Mouse (Mus musculus) forebrain, embryonic 12.5 days (tissue): ENCODE measurements around the gene Tmem251. TPM values are rescaled to one million over a fixed set of nuclear protein-coding genes. Genes with fewer than 3 reads are reported as not detected.
A peak's percentile ranks its signal among the peaks of the same experiment; 100 is the strongest.

Experiments used
- ATAC-seq: fragments of 200-750 bp; cut with Nextera tagmentation; 2 replicates; pipeline ENCODE4 v1.8.0; 2017; ENCODE audit warnings: moderate TSS enrichment; ENCODE audit not compliant: low FRiP score
- H3K27ac ChIP-seq: fragments of 300-500 bp; sonication (generic); 2 replicates; pipeline ENCODE4 v1.5.1; 2016; ENCODE audit warnings: mild to moderate bottlenecking
- H3K27me3 ChIP-seq: fragments of 300-500 bp; sonication (generic); 2 replicates; pipeline ENCODE4 v1.6.1; 2016; ENCODE audit warnings: mild to moderate bottlenecking
- H3K36me3 ChIP-seq: fragments of 300-500 bp; sonication (generic); replicated peaks from 2 replicates; pipeline ENCODE4 v1.6.1; 2016; ENCODE audit warnings: mild to moderate bottlenecking
- H3K4me1 ChIP-seq: fragments of 300-500 bp; sonication (generic); 2 replicates; pipeline ENCODE4 v1.6.1; 2016
- H3K4me2 ChIP-seq: fragments of 300-500 bp; sonication (generic); 2 replicates; pipeline ENCODE4 v1.6.1; 2016; ENCODE audit warnings: mild to moderate bottlenecking, moderate library complexity
- H3K4me3 ChIP-seq: fragments of 300-500 bp; sonication (generic); replicated peaks from 2 replicates; pipeline ENCODE4 v1.5.1; 2016; ENCODE audit warnings: mild to moderate bottlenecking
- H3K9ac ChIP-seq: fragments of 300-500 bp; sonication (generic); 2 replicates; pipeline ENCODE4 v1.6.1; 2016; ENCODE audit warnings: mild to moderate bottlenecking
- H3K9me3 ChIP-seq: fragments of 300-500 bp; sonication (generic); 2 replicates; pipeline ENCODE4 v1.6.1; 2016
- WGBS: fragments of 180-500 bp; shearing (Covaris S2); methylation state at CpG from one replicate; pipeline ENCODE4 v1.1.7; 2016; 5-methylcytosine and 5-hydroxymethylcytosine counted together
- polyA plus RNA-seq: library from polyadenylated mRNA; unstranded; fragments of >200 nt; fragmentation: Nextera tagmentation; extraction: Ambion mirVana; gene quantifications from 2 replicates; pipeline ENCODE4 v1.2.1, GENCODE M21; 2016

Tmem251 gene
- polyA plus RNA-seq, 1 experiment from 2014 or later, result 12.0 TPM

DNA sequence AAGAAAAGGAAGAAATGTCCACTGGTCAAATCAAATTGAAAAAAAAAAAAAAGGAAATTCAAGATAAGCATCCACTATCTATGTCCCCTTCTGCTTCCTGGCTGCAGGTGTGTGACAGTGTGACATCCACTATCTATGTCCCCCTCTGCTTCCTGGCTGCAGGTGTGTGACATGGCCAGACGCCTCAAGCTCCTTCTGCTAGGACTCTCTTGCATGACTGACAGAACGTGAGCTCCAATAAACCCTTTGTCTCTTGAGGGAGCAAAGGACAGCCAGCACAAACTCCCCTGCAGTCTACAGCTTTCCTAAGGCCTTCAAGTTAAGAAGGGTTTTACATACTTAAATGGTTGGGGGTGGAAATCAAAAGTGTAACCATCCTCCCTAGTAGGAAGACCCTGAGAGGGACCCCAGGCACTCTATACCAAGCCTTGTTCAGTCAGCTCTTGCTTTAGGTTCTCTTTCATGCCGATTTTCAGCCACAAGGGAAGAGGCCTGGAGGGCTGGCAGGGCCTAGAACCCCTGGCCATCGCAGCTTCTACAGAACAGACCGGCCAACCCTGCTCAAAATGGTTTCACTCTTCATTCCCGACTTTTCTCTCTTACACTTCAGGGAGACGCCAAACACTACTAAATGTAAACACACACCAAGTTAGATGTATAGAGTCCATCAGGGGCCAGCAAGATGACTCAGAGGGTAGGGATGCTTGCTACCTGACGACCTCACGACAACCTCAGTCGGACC is 28.7 kb upstream of the Tmem251 start:
- no peak overlapping the region for H3K4me3 ChIP-seq
- no peak overlapping the region for H3K27ac ChIP-seq
- H3K4me1 ChIP-seq, result no peaks in the 10 kb centered on the region
- H3K36me3 ChIP-seq, result no peaks in the 10 kb centered on the region
- no peaks in the 10 kb centered on the region for H3K27me3 ChIP-seq
- ATAC-seq, result no peak
- H3K9me3 ChIP-seq, result no peaks in the 10 kb centered on the region
- no peak overlapping the region for H3K4me2 ChIP-seq
- H3K9ac ChIP-seq, result no peak overlapping the region
- 82% methylated on average over 10 of the region's 10 CpGs for WGBS

DNA sequence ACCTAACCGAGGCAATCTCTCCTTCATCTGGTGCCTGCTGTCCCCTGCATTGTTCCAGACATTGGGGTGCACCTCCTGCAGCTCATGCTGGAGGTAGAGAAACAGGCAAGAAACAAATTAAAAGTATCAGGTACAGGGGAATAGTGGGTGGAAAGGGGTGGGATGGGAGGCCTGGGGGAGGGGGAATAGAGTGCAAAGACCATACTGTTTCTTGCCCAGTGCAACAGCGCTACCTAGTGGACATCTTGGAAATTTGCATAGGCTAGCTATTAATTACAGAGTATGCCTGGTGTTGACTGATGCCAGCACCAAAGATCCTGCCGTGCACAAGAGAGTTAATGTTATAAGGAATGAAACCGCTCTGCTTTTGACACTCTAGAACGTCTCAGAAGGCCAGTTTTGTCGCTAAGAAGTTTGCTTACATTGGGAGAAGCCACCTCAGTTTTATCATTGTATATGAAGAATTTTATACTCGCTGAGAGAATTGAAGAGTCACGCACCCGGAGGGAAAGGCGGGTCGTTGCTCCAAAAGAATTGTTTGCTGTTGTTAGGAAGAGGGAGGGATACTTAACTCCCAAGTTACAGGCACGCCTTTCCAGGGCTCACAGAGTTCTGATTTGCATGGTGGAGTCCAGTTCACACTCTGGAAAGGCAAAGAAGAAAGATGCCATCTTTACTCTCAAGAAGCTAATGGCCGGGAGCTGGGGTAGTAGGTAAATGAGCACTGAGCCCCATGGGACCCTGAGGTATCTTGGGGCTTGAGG is 23.8 kb upstream of the Tmem251 start:
- Histone ChIP-seq H3K4me1 (no peaks in the 10 kb centered on the region), H3K27me3 (no peaks in the 10 kb centered on the region), H3K36me3 (no peaks in the 10 kb centered on the region), H3K4me3 (no peak overlapping the region), H3K9me3 (no peaks in the 10 kb centered on the region), H3K4me2 (peak overlapping the region; percentile 19; the same call in 1 of the 2 replicates), H3K27ac (no peak overlapping the region), H3K9ac (no peak overlapping the region)
- 27% methylated on average over 13 of the region's 13 CpGs for WGBS
- peak; percentile 78; the same call in 1 of the 2 replicates for ATAC-seq

DNA sequence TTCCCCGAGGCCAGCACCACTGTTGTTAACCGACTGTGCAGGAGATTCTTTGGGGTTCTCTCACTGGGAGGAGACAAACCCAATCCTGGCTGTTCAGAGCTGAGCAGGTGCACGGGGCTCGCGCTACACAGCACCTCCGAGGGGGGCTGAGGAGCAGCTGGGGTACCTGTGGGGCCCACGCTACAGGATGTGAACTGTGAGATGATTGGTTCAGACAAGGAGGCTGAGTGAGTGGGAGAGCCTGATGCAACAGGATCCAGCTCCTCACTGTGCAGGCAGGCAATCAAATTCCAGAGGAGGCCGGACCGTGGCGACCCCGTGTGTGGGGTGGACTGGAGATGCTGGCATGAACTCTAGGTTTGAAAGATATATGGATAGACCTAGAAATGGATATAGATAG is 21.1 kb upstream of the Tmem251 start:
- Histone ChIP-seq H3K4me3 (no peak overlapping the region), H3K9ac (no peak overlapping the region), H3K4me1 (no peaks in the 10 kb centered on the region), H3K4me2 (no peak overlapping the region), H3K27me3 (no peaks in the 10 kb centered on the region), H3K36me3 (no peaks in the 10 kb centered on the region), H3K9me3 (no peaks in the 10 kb centered on the region), H3K27ac (no peak overlapping the region)
- 62% methylated on average over 11 of the region's 11 CpGs for WGBS
- no peak for ATAC-seq

DNA sequence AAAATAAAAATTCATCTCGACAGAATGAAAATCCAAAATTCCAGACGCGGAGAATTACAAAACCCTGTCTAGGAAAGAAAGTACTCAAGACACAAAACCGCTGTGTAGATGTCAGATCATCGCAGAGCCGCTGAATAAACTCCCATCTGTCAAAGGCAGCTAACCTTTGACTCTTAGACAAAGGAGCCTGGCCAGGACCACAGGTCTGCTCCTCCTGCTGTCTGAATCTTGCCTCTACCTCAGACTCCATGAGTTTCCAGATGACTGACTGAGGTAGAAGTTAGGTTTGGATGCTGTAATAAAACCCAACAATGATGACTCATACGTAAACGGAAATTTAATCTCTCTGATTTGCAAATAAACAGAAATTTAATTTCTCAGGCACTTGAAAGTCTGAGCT is 20.6 kb upstream of the Tmem251 start:
- H3K4me3 ChIP-seq, result no peak overlapping the region
- H3K4me2 ChIP-seq, result no peak overlapping the region
- H3K27ac ChIP-seq, result no peak overlapping the region
- no peak overlapping the region for H3K9ac ChIP-seq
- no peaks in the 10 kb centered on the region for H3K27me3 ChIP-seq
- H3K9me3 ChIP-seq, result no peaks in the 10 kb centered on the region
- H3K4me1 ChIP-seq, result no peaks in the 10 kb centered on the region
- WGBS, result 72% methylated on average over 8 of the region's 8 CpGs
- no peaks in the 10 kb centered on the region for H3K36me3 ChIP-seq
- ATAC-seq, result no peak

DNA sequence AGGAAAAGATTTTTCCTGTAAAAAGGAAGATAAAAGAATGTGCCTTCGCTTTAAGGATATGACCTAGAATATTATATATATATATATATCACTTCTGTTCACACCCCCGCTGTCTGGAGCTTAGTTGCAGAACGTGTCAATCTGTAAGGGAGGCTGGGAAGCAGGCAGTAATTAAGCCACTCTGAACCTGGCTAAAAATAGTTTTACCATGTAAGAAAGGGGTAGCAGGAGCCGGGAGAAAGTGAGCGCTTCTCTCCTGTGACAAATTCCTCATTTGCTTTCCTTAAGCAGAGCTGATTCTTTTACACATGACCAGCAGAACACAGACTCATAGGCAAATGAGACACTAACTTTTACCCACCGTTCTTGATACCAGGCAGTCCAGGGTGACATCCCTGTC is 19.7 kb upstream of the Tmem251 start:
- ATAC-seq, result no peak
- Histone ChIP-seq H3K9ac (no peak overlapping the region), H3K4me1 (no peaks in the 10 kb centered on the region), H3K27ac (no peak overlapping the region), H3K4me2 (no peak overlapping the region), H3K9me3 (no peaks in the 10 kb centered on the region), H3K36me3 (no peaks in the 10 kb centered on the region), H3K4me3 (no peak overlapping the region), H3K27me3 (no peaks in the 10 kb centered on the region)
- WGBS, result 80% methylated on average over 6 of the region's 6 CpGs

DNA sequence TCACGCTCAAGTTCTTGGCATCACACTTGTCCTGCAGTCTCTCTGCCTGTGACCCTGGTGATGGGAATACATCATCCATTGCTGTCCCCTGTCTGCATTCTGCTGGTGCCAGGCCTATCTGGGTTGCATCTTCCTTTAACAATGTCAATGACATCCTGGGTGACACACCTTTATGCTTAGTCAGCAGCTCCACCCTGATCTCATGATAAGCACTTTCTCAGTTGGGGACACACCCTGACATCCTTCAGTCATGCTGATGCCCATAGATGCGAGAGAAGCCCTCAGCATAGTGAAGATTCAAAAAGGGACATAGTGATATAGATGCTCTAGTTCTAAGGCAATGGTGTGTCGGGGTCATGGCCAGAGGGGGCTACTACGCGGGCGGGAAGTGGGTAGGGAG is 18.4 kb upstream of the Tmem251 start:
- no peak overlapping the region for H3K4me3 ChIP-seq
- H3K9me3 ChIP-seq, result no peaks in the 10 kb centered on the region
- no peak overlapping the region for H3K4me2 ChIP-seq
- 92% methylated on average over 6 of the region's 6 CpGs for WGBS
- H3K4me1 ChIP-seq, result peaks cover 5% of the 10 kb centered on the region
- no peak overlapping the region for H3K9ac ChIP-seq
- no peaks in the 10 kb centered on the region for H3K36me3 ChIP-seq
- no peak overlapping the region for H3K27ac ChIP-seq
- ATAC-seq, result no peak
- H3K27me3 ChIP-seq, result no peaks in the 10 kb centered on the region

DNA sequence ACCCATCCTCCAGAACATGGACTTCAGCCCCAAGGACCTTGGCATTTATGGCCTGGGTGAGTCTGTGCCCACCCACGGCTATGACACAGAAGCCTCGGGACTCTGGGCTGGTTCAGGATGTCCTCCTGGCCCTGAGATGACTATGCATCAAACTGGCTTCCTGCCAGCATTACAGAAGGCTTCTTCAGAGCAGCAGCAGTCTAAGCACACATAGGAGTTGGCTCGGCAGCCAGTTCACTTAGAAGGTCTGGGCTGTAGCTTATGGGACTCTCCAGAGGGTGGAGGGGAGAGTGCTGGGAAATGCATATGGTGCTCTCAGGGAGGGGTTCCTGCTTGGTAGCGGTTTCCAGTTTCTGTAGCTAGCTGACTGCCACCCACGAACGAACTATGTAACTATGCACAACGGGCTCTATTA is 17.8 kb upstream of the Tmem251 start:
- Histone ChIP-seq H3K4me2 (no peak overlapping the region), H3K27ac (no peak overlapping the region), H3K27me3 (no peaks in the 10 kb centered on the region), H3K36me3 (no peaks in the 10 kb centered on the region), H3K9me3 (no peaks in the 10 kb centered on the region), H3K9ac (no peak overlapping the region), H3K4me3 (no peak overlapping the region), H3K4me1 (peaks cover 11% of the 10 kb centered on the region)
- no peak for ATAC-seq
- WGBS, result 75% methylated on average over 7 of the region's 7 CpGs

DNA sequence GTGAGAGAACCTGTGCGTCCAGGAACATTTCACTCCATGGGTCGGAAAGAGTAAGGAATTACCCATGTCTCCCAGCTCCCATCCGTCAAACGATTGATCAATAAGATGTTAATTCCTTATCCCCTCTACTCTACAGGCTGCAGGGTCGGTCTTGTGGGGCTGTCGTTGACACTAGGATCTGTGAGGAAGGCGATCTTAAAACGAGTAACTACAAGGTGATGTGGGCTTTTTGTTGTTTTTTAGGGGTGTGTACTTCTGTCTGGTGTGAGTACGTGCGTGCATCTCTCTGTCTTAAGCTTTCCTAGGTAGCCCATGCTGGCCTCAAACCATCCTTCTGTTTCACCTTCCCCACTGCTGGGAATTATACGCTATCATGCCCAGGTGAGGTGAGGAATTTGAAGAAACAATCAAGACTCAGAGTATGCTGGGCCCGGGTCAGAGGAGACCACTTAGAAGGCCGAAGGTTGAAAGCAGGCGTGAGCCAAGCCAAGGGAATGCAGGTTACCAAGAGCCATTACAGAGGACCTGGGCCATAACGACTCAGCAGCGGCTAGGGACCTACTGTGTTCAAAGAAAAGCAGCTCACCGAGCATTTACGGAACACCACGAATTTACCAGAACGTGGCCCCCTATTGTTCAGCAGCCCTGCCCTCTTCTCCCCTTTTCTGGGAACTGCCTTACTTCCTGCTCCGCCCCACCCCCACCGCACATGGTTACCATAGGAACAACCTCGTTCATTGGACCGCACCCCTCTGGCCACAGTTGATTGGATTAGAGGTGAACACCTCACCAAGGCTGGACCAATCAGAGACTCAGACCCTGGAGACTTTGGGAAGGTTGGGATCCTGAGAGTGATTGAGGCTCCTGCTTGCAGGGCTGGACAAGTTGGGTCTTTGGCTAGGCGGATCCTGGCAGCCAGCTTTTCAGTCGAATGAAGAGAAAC is 13.4 kb upstream of the Tmem251 start:
- peak; percentile 99 for ATAC-seq
- H3K27ac ChIP-seq, result peak overlapping the region; percentile 97
- H3K36me3 ChIP-seq, result no peaks in the 10 kb centered on the region
- H3K27me3 ChIP-seq, result no peaks in the 10 kb centered on the region
- H3K4me3 ChIP-seq, result peak overlapping the region; percentile 24
- peak overlapping the region; percentile 51 for H3K4me2 ChIP-seq
- H3K9me3 ChIP-seq, result no peaks in the 10 kb centered on the region
- WGBS, result 32% methylated on average over 26 of the region's 26 CpGs
- H3K9ac ChIP-seq, result peak overlapping the region; percentile 12; the same call in 1 of the 2 replicates
- peaks cover 23% of the 10 kb centered on the region for H3K4me1 ChIP-seq

DNA sequence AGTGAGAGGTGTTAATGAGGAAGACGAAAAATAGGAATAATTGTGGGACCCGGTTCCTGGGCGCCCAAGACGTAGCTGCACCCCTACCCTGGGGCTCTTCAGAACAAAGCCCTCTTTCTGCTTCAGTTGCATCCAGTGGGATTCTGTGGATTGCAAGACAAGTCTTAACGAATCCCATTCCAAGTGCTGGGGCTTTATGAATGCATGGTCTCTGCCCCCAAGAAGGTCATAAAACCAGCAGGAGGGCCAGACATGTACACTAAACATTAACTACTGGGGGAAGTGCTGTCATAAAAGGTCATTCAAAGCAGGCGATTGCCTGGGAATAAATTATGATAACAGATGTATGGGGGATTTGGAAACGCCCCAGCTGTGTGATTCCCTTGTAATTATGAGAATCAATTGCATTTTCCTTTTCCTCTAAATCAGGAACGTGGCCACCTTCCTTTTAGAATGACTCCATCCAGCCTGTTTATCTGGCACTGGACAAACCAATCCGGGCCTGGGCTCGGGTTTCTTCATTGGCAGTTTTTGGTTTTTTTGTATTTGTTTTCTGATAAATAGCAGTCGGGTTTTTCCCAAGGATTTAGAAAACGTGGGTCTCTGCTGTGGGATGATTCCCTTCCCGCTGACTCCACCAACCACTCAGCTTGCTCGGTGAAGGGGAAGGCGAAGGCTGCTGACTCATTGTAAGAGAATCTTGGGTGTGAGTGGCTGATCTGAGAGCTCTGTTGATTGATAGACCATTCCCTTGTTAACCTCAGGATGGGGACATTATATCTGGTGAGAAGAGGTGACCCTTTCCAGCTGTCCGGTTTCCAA is 12.6 kb upstream of the Tmem251 start:
- Histone ChIP-seq H3K27me3 (no peaks in the 10 kb centered on the region), H3K9me3 (no peaks in the 10 kb centered on the region), H3K27ac (peak overlapping the region; percentile 97), H3K4me1 (peaks cover 23% of the 10 kb centered on the region), H3K4me2 (peak overlapping the region; percentile 51), H3K9ac (0 out of 2 replicates have a peak overlapping the region, but pooled peaks have one; percentile 2), H3K36me3 (no peaks in the 10 kb centered on the region), H3K4me3 (peak overlapping the region; percentile 15; the same call in 1 of the 2 replicates)
- 19% methylated on average over 16 of the region's 16 CpGs for WGBS
- ATAC-seq, result peak; percentile 71

DNA sequence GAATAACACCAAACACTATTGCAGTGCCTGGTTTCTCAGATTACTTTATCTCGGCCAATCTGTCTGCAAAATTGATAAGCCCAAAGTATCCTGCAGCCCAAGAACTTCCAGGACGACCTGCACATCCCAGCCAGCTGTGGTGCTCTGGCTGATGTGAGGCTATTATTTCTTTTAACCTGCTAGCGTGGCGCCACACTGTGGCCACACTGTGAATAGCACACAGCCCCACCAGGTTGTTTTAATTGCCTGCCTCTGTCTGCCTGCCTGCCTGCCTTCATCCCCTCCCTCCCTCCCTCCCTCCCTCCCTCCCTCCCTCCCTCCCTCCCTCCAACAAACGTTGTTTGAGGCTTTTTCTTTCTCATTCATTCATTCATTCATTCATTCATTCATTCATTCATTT is 10.2 kb upstream of the Tmem251 start:
- peaks cover 23% of the 10 kb centered on the region for H3K4me1 ChIP-seq
- no peak overlapping the region for H3K9ac ChIP-seq
- H3K27ac ChIP-seq, result no peak overlapping the region
- H3K27me3 ChIP-seq, result no peaks in the 10 kb centered on the region
- no peak overlapping the region for H3K4me3 ChIP-seq
- 18% methylated on average over 5 of the region's 5 CpGs for WGBS
- H3K4me2 ChIP-seq, result no peak overlapping the region
- no peak for ATAC-seq
- no peaks in the 10 kb centered on the region for H3K9me3 ChIP-seq
- H3K36me3 ChIP-seq, result no peaks in the 10 kb centered on the region

DNA sequence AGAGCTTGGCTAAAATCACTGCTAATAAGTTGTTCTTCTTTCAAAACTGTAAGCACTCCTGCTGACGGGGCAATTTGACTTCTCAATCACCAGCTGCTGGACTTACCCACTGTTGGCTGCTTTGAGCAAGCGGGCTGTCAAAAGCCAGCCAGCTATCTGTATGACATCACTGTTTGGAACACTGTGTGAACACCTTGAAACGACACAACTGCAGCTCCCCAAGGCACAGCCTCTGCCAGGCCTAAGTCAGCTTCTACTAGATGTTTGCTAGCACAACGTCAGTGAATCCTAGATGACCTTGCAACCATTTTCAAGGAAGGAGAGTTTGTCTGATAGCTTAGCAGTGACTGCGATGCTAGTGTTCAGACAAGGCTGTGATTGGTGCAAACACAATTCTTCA is 4.5 kb upstream of the Tmem251 start:
- H3K9ac ChIP-seq, result no peak overlapping the region
- ATAC-seq, result no peak
- H3K27ac ChIP-seq, result no peak overlapping the region
- H3K4me3 ChIP-seq, result no peak overlapping the region
- H3K9me3 ChIP-seq, result no peaks in the 10 kb centered on the region
- peaks cover 12% of the 10 kb centered on the region for H3K4me1 ChIP-seq
- H3K4me2 ChIP-seq, result no peak overlapping the region
- H3K27me3 ChIP-seq, result no peaks in the 10 kb centered on the region
- H3K36me3 ChIP-seq, result peaks cover 7% of the 10 kb centered on the region; the same call in 1 of the 2 replicates
- 74% methylated on average over 5 of the region's 5 CpGs for WGBS
